Comparison of ENCODE assay signal across 19 mouse cellular contexts in genomic region chr13:118981196-118981810, GRCm38 (mm10).
A peak's percentile ranks its signal among the peaks of the same experiment; 100 is the strongest.
DNase-seq lines count a peak whose midpoint lies in the region; ATAC-seq and TF ChIP-seq lines count a peak whose summit lies in the region.
"Had no signal": no experiment of that assay in that cellular context is flagged by ENCODE, and none has a peak within 500 bp of the region (broad histone marks: within the 10 kb centered on the region; RNA-seq: fewer than 3 reads in every experiment).

No protein-coding gene starts in this region.

- no peak overlapping the region for H3K4me3 ChIP-seq in forebrain, postnatal 0 days (ENCODE audit: low read depth, low read length)
- no peak overlapping the region for H3K4me3 ChIP-seq in left cerebral cortex, adult 2 months
- H3K4me3 ChIP-seq: myocyte had no signal

- DNase-seq in embryo, embryonic 10.5 days (ENCODE audit: low spot score) = peak; percentile 21
- DNase-seq in embryo, embryonic 9.5 days (ENCODE audit: extremely low spot score) = no peak
- DNase-seq in kidney, postnatal 14 days = peak; percentile 3
- no peak for DNase-seq in kidney, postnatal 36 days
- peak; percentile 35 for DNase-seq in Muller cell, postnatal 12 days (ENCODE audit: inconsistent ontology term)
- DNase-seq in forebrain, postnatal 0 days = peak; percentile 43
- DNase-seq in left cerebral cortex, adult 2 months (ENCODE audit: extremely low spot score in 1 of 2, low spot score in 2 of 2) = no peak
- DNase-seq: cerebellum, adult 18-20 months; gastrocnemius, postnatal 10 days; heart, postnatal 36 days; liver; lung, embryonic 14.5 days; spleen, adult 18-20 months; thymus, postnatal 4 days had no signal

- peaks cover 5% of the 10 kb centered on the region; the same call in 1 of the 2 replicates for H3K4me1 ChIP-seq in forebrain, postnatal 0 days (ENCODE audit: insufficient read depth)

- WGBS in forebrain, postnatal 0 days = 26% methylated on average over 10 of the region's 10 CpGs

- peak; percentile 87 for ATAC-seq in forebrain, postnatal 0 days
- no peak for ATAC-seq in monocyte, adult 5-6 weeks (replicated peaks; ENCODE audit: insufficient number of reproducible peaks, low FRiP score, low TSS enrichment, poor library complexity, severe bottlenecking)
- ATAC-seq: intestine, embryonic 16.5 days had no signal

- no peaks in the 10 kb centered on the region for H3K27me3 ChIP-seq in forebrain, postnatal 0 days (ENCODE audit: insufficient read depth, low read length)
- H3K27me3 ChIP-seq: CH12.LX had no signal

- intact Hi-C loops in left cerebral cortex, adult 2 months (cut with DNase I) = no loop called here

- no peak for TF ChIP-seq CTCF in forebrain, postnatal 0 days (IDR thresholded peaks at IDR 0.05; ENCODE audit: low read depth)
- no peak for TF ChIP-seq CTCF in left cerebral cortex, adult 2 months (IDR thresholded peaks at IDR 0.05)

- no peak overlapping the region for H3K9ac ChIP-seq in forebrain, postnatal 0 days
- H3K9ac ChIP-seq: lung, embryonic 14.5 days had no signal

- no peaks in the 10 kb centered on the region for H3K36me3 ChIP-seq in forebrain, postnatal 0 days (ENCODE audit: insufficient read depth)

- no peak overlapping the region for H3K27ac ChIP-seq in forebrain, postnatal 0 days (ENCODE audit: low read depth, low read length)
- H3K27ac ChIP-seq in left cerebral cortex, adult 2 months = no peak overlapping the region
- H3K27ac ChIP-seq: stomach, postnatal 0 days had no signal

- H3K4me2 ChIP-seq in forebrain, postnatal 0 days (ENCODE audit: low read depth) = no peak overlapping the region
- H3K4me2 ChIP-seq: lung, embryonic 14.5 days had no signal

- H3K9me3 ChIP-seq in forebrain, postnatal 0 days (ENCODE audit: low read length) = no peaks in the 10 kb centered on the region

Comparison
In these comparisons a context has a peak if more than half of its experiments do, and no peak if none do; other contexts are left out.
1. DNase-seq: peak in embryo, embryonic 10.5 days (single experiment), kidney, postnatal 14 days (single experiment), Muller cell, postnatal 12 days (single experiment) and forebrain, postnatal 0 days (single experiment); none in embryo, embryonic 9.5 days (single experiment), kidney, postnatal 36 days (0 of 2) and left cerebral cortex, adult 2 months (0 of 2).